Mouse (Mus musculus) heart, embryonic 14.5 days (tissue): ENCODE results near the gene Rassf6. TPM values are rescaled to one million over a fixed set of nuclear protein-coding genes. Genes with fewer than 3 reads are reported as not detected.

ENCODE experiments used
- ATAC-seq: fragments of 200-750 bp; cut with Nextera tagmentation; 2 replicates; pipeline ENCODE4 v1.8.0; 2017; ENCODE audit warnings: low read depth, moderate TSS enrichment; ENCODE audit not compliant: insufficient number of reproducible peaks, insufficient read depth, low FRiP score
- H3K27ac ChIP-seq, 2 experiments: fragments of 200-500 bp in 1 of 2; fragments of 300-500 bp in 1 of 2; sonication (generic) in 1 of 2; replicated peaks in 1 of 2; 2 replicates each; pipeline ENCODE4 v1.5.1; 2012 to 2014; ENCODE audit warnings: low read depth in 2 of 2, low read length in 2 of 2, control low read depth in 1 of 2, mild to moderate bottlenecking in 1 of 2, mixed read lengths in 1 of 2; ENCODE audit not compliant: control insufficient read depth in 1 of 2, insufficient read depth in 1 of 2
- H3K27me3 ChIP-seq: fragments of 300-500 bp; sonication (generic); 2 replicates; pipeline ENCODE4 v1.6.1; 2014; ENCODE audit warnings: mild to moderate bottlenecking, low read length, control low read depth; ENCODE audit not compliant: control insufficient read depth, insufficient read depth
- H3K36me3 ChIP-seq: fragments of 300-500 bp; sonication (generic); 2 replicates; pipeline ENCODE4 v1.6.1; 2014; ENCODE audit warnings: mild to moderate bottlenecking, control low read depth, low read length, mixed read lengths; ENCODE audit not compliant: control insufficient read depth, insufficient read depth
- H3K4me1 ChIP-seq, 2 experiments: fragments of 200-500 bp in 1 of 2; fragments of 300-500 bp in 1 of 2; sonication (generic) in 1 of 2; 2 replicates each; pipeline ENCODE4 v1.6.1; 2012 to 2014; ENCODE audit warnings: low read length in 2 of 2, control low read depth in 1 of 2, mixed read lengths in 1 of 2; ENCODE audit not compliant: control insufficient read depth in 2 of 2, insufficient read depth in 2 of 2
- H3K4me2 ChIP-seq: fragments of 300-500 bp; sonication (generic); 2 replicates; pipeline ENCODE4 v1.6.1; 2014; ENCODE audit warnings: mild to moderate bottlenecking, low read length
- H3K4me3 ChIP-seq, 2 experiments: fragments of 200-500 bp in 1 of 2; fragments of 300-500 bp in 1 of 2; sonication (generic) in 1 of 2; 2 replicates each; pipeline ENCODE4 v1.5.1; 2012 to 2014; ENCODE audit warnings: low read length in 2 of 2, mild to moderate bottlenecking in 2 of 2, control low read depth in 1 of 2, low read depth in 1 of 2, moderate library complexity in 1 of 2; ENCODE audit not compliant: control insufficient read depth in 1 of 2, insufficient read depth in 1 of 2
- H3K9ac ChIP-seq: fragments of 300-500 bp; sonication (generic); 2 replicates; pipeline ENCODE4 v1.6.1; 2014; ENCODE audit warnings: mild to moderate bottlenecking, low read length
- H3K9me3 ChIP-seq: fragments of 300-500 bp; sonication (generic); 2 replicates; pipeline ENCODE4 v1.6.1; 2016; ENCODE audit warnings: low read length, control low read depth; ENCODE audit not compliant: control insufficient read depth
- WGBS: fragments of 180-500 bp; shearing (Covaris S2); extraction: QIAGEN DNeasy Blood & Tissue Kit; methylation state at CpG from one replicate; pipeline ENCODE4 v1.1.7; 2014; 5-methylcytosine and 5-hydroxymethylcytosine counted together
- polyA plus RNA-seq: library from polyadenylated mRNA; unstranded; fragments of >200 nt; fragmentation: Nextera tagmentation; extraction: Ambion mirVana; gene quantifications from 2 replicates; pipeline ENCODE4 v1.2.1, GENCODE M21; 2014

Gene Rassf6
- polyA plus RNA-seq, 1 experiment from 2014 or later, result 0.55 TPM

- H3K36me3 ChIP-seq, result no peaks in the 10 kb centered on the region
- no peak for ATAC-seq
- 84% methylated on average over 5 of the region's 5 CpGs for WGBS
Observed at GRCm38 (mm10) chr5:90646398-90646797, 5.9 kb upstream of the Rassf6 start.

GRCm38 (mm10) chr5:90645579-90645978 lies 5.1 kb upstream of the Rassf6 start:
- Histone ChIP-seq H3K36me3 (no peaks in the 10 kb centered on the region), H3K9me3 (no peaks in the 10 kb centered on the region), H3K4me3 (no peak overlapping the region), H3K27me3 (no peaks in the 10 kb centered on the region), H3K9ac (no peak overlapping the region), H3K27ac (no peak overlapping the region), H3K4me1 (peaks cover under 1 to 1% of the 10 kb centered on the region in 2 experiments; a peak in 1 of 4 replicates), H3K4me2 (no peak overlapping the region)
- 82% methylated on average over 3 of the region's 3 CpGs for WGBS
- no peak for ATAC-seq

More at GRCm38 (mm10) chr5:90646398-90646797, 5.9 kb upstream of the Rassf6 start:
- H3K27ac ChIP-seq, result no peak overlapping the region
- no peak overlapping the region for H3K9ac ChIP-seq
- no peak overlapping the region for H3K4me3 ChIP-seq
- H3K4me2 ChIP-seq, result no peak overlapping the region
- H3K9me3 ChIP-seq, result no peaks in the 10 kb centered on the region
- H3K4me1 ChIP-seq, result no peaks in the 10 kb centered on the region
- no peaks in the 10 kb centered on the region for H3K27me3 ChIP-seq

GRCm38 (mm10) chr5:90641218-90641610 lies 757 bp upstream of the Rassf6 start:
- Histone ChIP-seq H3K27me3 (no peaks in the 10 kb centered on the region), H3K9me3 (no peaks in the 10 kb centered on the region), H3K4me3 (no peak overlapping the region), H3K4me1 (peaks cover 2 to 6% of the 10 kb centered on the region in 2 experiments; a peak in 1 of 4 replicates), H3K4me2 (peak overlapping the region; percentile 83), H3K27ac (no peak overlapping the region), H3K36me3 (no peaks in the 10 kb centered on the region), H3K9ac (no peak overlapping the region)
- no peak for ATAC-seq
- WGBS, result 51% methylated on average over 10 of the region's 10 CpGs

GRCm38 (mm10) chr5:90634885-90635284 lies 5.6 kb downstream of the Rassf6 start:
- no peak for ATAC-seq
- no peak overlapping the region for H3K4me3 ChIP-seq
- WGBS, result 79% methylated on average over 7 of the region's 7 CpGs
- H3K36me3 ChIP-seq, result no peaks in the 10 kb centered on the region
- no peak overlapping the region for H3K4me2 ChIP-seq
- H3K27me3 ChIP-seq, result no peaks in the 10 kb centered on the region
- no peak overlapping the region for H3K9ac ChIP-seq
- no peaks in the 10 kb centered on the region; a peak in 1 of 4 replicates for H3K4me1 ChIP-seq
- H3K27ac ChIP-seq, result no peak overlapping the region
- no peaks in the 10 kb centered on the region for H3K9me3 ChIP-seq

- H3K36me3 ChIP-seq, result no peaks in the 10 kb centered on the region
- H3K4me1 ChIP-seq, result no peaks in the 10 kb centered on the region
- H3K4me2 ChIP-seq, result no peak overlapping the region
- H3K4me3 ChIP-seq, result no peak overlapping the region
- H3K9ac ChIP-seq, result no peak overlapping the region
- no peak for ATAC-seq
- WGBS, result 61% methylated on average over 1 of the region's 1 CpGs
- H3K27me3 ChIP-seq, result no peaks in the 10 kb centered on the region
- H3K9me3 ChIP-seq, result no peaks in the 10 kb centered on the region
- no peak overlapping the region for H3K27ac ChIP-seq
Observed at GRCm38 (mm10) chr5:90628530-90628929, 11.9 kb downstream of the Rassf6 start.

- Histone ChIP-seq H3K4me1 (no peaks in the 10 kb centered on the region), H3K9ac (no peak overlapping the region), H3K9me3 (no peaks in the 10 kb centered on the region), H3K27ac (no peak overlapping the region), H3K4me3 (no peak overlapping the region), H3K36me3 (no peaks in the 10 kb centered on the region), H3K4me2 (no peak overlapping the region), H3K27me3 (no peaks in the 10 kb centered on the region)
- ATAC-seq, result no peak
- 71% methylated on average over 3 of the region's 3 CpGs for WGBS
Observed at GRCm38 (mm10) chr5:90628011-90628410, 12.4 kb downstream of the Rassf6 start.

- H3K27me3 ChIP-seq, result no peaks in the 10 kb centered on the region
Observed at GRCm38 (mm10) chr5:90627423-90627822, 13.0 kb downstream of the Rassf6 start.

GRCm38 (mm10) chr5:90624708-90625425 lies 15.6 kb downstream of the Rassf6 start:
- no peak overlapping the region for H3K9ac ChIP-seq

More at GRCm38 (mm10) chr5:90627423-90627822, 13.0 kb downstream of the Rassf6 start:
- Histone ChIP-seq H3K36me3 (no peaks in the 10 kb centered on the region), H3K4me2 (no peak overlapping the region), H3K4me3 (no peak overlapping the region), H3K4me1 (no peaks in the 10 kb centered on the region), H3K9me3 (no peaks in the 10 kb centered on the region), H3K9ac (no peak overlapping the region), H3K27ac (no peak overlapping the region)
- 87% methylated on average over 4 of the region's 4 CpGs for WGBS
- no peak for ATAC-seq

More at GRCm38 (mm10) chr5:90624708-90625425, 15.6 kb downstream of the Rassf6 start:
- WGBS, result 60% methylated on average over 18 of the region's 18 CpGs
- no peaks in the 10 kb centered on the region for H3K36me3 ChIP-seq
- no peak overlapping the region for H3K4me3 ChIP-seq
- no peak overlapping the region for H3K4me2 ChIP-seq
- no peak overlapping the region for H3K27ac ChIP-seq
- H3K4me1 ChIP-seq, result no peaks in the 10 kb centered on the region
- H3K27me3 ChIP-seq, result no peaks in the 10 kb centered on the region
- H3K9me3 ChIP-seq, result no peaks in the 10 kb centered on the region
- no peak for ATAC-seq
